Mouse (Mus musculus): ENCODE data around the gene Nptxr. TPM values are rescaled to one million over a fixed set of nuclear protein-coding genes. Genes with fewer than 3 reads are reported as not detected.

The Nptxr gene
- total RNA-seq (2023): under 1 TPM in 1 of 2 experiments, not detected in 1; 0.41 TPM

GRCm38 (mm10) chr15:79804352-79805071 lies at the start of gene Nptxr:
Gene Nptxr (minus strand): TSS chr15:79804766.

GRCm38 (mm10) chr15:79834130-79834880 lies 29.7 kb upstream of the Nptxr start, which contains the start of the genes Npcd and Cbx6:
Gene Npcd (minus strand): TSS chr15:79834237.
Gene Cbx6 (minus strand): TSS chr15:79834688.

GRCm38 (mm10) chr15:79777749-79778148 lies 26.8 kb downstream of the Nptxr start, which contains the start of gene Dnal4:
Gene Dnal4 (minus strand): TSS chr15:79777849.

GRCm38 (mm10) chr15:79741921-79742705 lies 62.5 kb downstream of the Nptxr start, which contains the start of gene Sun2:
Gene Sun2 (minus strand): TSS chr15:79742536.

Other genes starting within 250 kb of the Nptxr start
- under 1 TPM in 1 of 2 experiments, not detected in 1; 0.50 TPM for gene Dmc1, start 199.7 kb downstream of the Nptxr start, total RNA-seq (2023)
- 1 to 10 TPM in 1 of 2 experiments, under 1 TPM in 1; 0.39 to 1.4 TPM for gene Fam227a, start 145.8 kb downstream of the Nptxr start, total RNA-seq (2023)
- 10 to 100 TPM in 1 of 2 experiments, 1 to 10 TPM in 1; 6.3 to 12.1 TPM for gene Cby1, start 145.6 kb downstream of the Nptxr start, total RNA-seq (2023)
- gene Tomm22, start 133.9 kb downstream of the Nptxr start, total RNA-seq (2023): 100 to 1,000 TPM; 121 to 125 TPM
- gene Josd1, start 116.8 kb downstream of the Nptxr start, total RNA-seq (2023): 10 to 100 TPM; 21.7 to 22.4 TPM
- gene Gtpbp1, start 113.9 kb downstream of the Nptxr start, total RNA-seq (2023): 100 to 1,000 TPM; 123 to 142 TPM
- 100 to 1,000 TPM; 459 to 481 TPM for gene Sun2, start 62.2 kb downstream of the Nptxr start, total RNA-seq (2023)
- 1 to 10 TPM; 4.9 to 5.0 TPM for gene Dnal4, start 26.9 kb downstream of the Nptxr start, total RNA-seq (2023)
- not detected for gene Npcd, start 29.5 kb upstream of the Nptxr start, total RNA-seq (2023)
- 10 to 100 TPM; 17.6 to 21.0 TPM for gene Cbx6, start 29.9 kb upstream of the Nptxr start, total RNA-seq (2023)
- 100 to 1,000 TPM; 123 to 145 TPM for gene Apobec3, start 86.9 kb upstream of the Nptxr start, total RNA-seq (2023)
- gene Cbx7, start 166.4 kb upstream of the Nptxr start, total RNA-seq (2023): 100 to 1,000 TPM; 113 to 119 TPM
- gene Pdgfb, start 210.2 kb upstream of the Nptxr start, total RNA-seq (2023): 1 to 10 TPM; 2.0 to 2.7 TPM